ENCODE assay signal across 9 mouse cellular contexts in the genomic region with DNA sequence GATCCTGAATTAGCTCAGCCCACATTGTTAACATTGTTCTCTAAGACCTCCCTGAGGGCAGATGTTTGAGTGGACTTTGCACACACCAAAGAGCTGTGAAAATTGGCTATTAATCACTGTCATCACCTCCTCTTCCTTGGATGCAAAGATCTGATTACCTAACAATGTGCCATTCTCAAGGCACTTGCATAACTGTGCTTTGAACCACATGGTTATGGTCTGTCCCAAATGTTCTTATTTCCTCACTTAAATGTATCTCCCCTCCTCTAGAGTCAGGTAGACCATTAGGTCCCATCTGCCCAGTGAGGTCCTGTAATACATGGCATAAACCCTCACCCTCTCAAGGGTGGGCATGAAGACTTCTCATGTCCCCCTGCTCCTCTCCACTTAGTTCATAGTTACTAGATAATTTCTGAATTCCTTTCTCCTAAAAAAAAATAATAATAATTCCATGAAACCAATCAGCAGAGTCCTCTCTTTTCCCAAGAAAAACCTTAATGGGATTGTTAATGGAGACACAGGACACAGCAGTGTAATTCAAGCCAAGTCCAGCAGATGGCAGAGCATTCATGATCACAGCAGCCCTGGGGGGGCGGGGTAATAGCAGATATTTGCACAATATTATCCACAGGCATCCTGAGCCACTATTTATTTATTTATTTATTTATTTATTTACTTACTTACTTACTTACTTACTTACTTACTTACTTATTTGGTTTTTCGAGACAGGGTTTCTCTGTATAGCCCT. TPM values are rescaled to one million over a fixed set of nuclear protein-coding genes. Genes with fewer than 3 reads are reported as not detected.
DNase-seq lines count a peak whose midpoint lies in the region; ATAC-seq and TF ChIP-seq lines count a peak whose summit lies in the region.
"Had no signal": no experiment of that assay in that cellular context is flagged by ENCODE, and none has a peak within 500 bp of the region (broad histone marks: within the 10 kb centered on the region; RNA-seq: fewer than 3 reads in every experiment).

No protein-coding gene starts in this region.

- no peak overlapping the region for H3K27ac ChIP-seq in neural tube, embryonic 15.5 days (replicated peaks)
- H3K27ac ChIP-seq in embryonic facial prominence, embryonic 14.5 days (replicated peaks; ENCODE audit: low read depth, low read length), result no peak overlapping the region
- H3K27ac ChIP-seq in left cerebral cortex, adult 2 months, result no peak overlapping the region
- H3K27ac ChIP-seq in neural tube, embryonic 11.5 days (ENCODE audit: low read depth, low read length), result no peak overlapping the region
- H3K27ac ChIP-seq: neural tube, embryonic 12.5 days had no signal

- intact Hi-C loops in left cerebral cortex, adult 2 months (cut with DNase I), result loop anchor here (5.0 kb wide), 1 partner anchor 179 kb away; no protein-coding TSS in a partner anchor

- no peak overlapping the region for H3K9ac ChIP-seq in neural tube, embryonic 15.5 days (replicated peaks)
- no peak overlapping the region for H3K9ac ChIP-seq in embryonic facial prominence, embryonic 14.5 days (ENCODE audit: low read depth, low read length)
- H3K9ac ChIP-seq in neural tube, embryonic 11.5 days (ENCODE audit: low read length), result no peak overlapping the region
- H3K9ac ChIP-seq: neural tube, embryonic 12.5 days had no signal

- DNase-seq in neural tube, embryonic 10.5 days (ENCODE audit: extremely low spot score, low spot score), result peak; percentile 47
- DNase-seq in adrenal gland, postnatal 25 days, result peak; percentile 75
- peak; percentile 74 for DNase-seq in embryonic facial prominence, embryonic 14.5 days (ENCODE audit: low spot score)
- DNase-seq in left cerebral cortex, adult 2 months (ENCODE audit: extremely low spot score in 1 of 2, low spot score in 2 of 2), result peak; percentile 62 to 69
- DNase-seq in neural tube, embryonic 11.5 days (ENCODE audit: low spot score), result peak; percentile 67
- peak; percentile 54 for DNase-seq in thymus, postnatal 14 days

- H3K4me2 ChIP-seq in neural tube, embryonic 15.5 days, result no peak overlapping the region
- H3K4me2 ChIP-seq in embryonic facial prominence, embryonic 14.5 days (ENCODE audit: low read depth, low read length), result no peak overlapping the region
- H3K4me2 ChIP-seq in neural tube, embryonic 11.5 days (ENCODE audit: low read depth), result no peak overlapping the region
- H3K4me2 ChIP-seq: neural tube, embryonic 12.5 days had no signal

- peak; percentile 79 for TF ChIP-seq CTCF in left cerebral cortex, adult 2 months (IDR thresholded peaks at IDR 0.05)

- no peak overlapping the region for H3K4me3 ChIP-seq in neural tube, embryonic 15.5 days (replicated peaks)
- no peak overlapping the region for H3K4me3 ChIP-seq in embryonic facial prominence, embryonic 14.5 days (ENCODE audit: low read depth, low read length)
- no peak overlapping the region for H3K4me3 ChIP-seq in left cerebral cortex, adult 2 months
- no peak overlapping the region for H3K4me3 ChIP-seq in neural tube, embryonic 11.5 days (ENCODE audit: low read depth, low read length)
- H3K4me3 ChIP-seq: neural tube, embryonic 12.5 days had no signal

- peaks cover 4% of the 10 kb centered on the region; the same call in 1 of the 2 replicates for H3K4me1 ChIP-seq in neural tube, embryonic 15.5 days
- no peaks in the 10 kb centered on the region for H3K4me1 ChIP-seq in embryonic facial prominence, embryonic 14.5 days (ENCODE audit: control insufficient read depth, insufficient read depth, low read length)
- H3K4me1 ChIP-seq in neural tube, embryonic 11.5 days (ENCODE audit: control insufficient read depth, insufficient read depth, low read length), result 0 out of 2 replicates have a peak, but pooled peaks cover 2% of the 10 kb centered on the region
- H3K4me1 ChIP-seq: neural tube, embryonic 12.5 days had no signal

- 58% methylated on average over 2 of the region's 2 CpGs for WGBS in neural tube, embryonic 15.5 days
- WGBS in embryonic facial prominence, embryonic 14.5 days, result 41% methylated on average over 2 of the region's 2 CpGs
- WGBS in neural tube, embryonic 11.5 days, result 48% methylated on average over 2 of the region's 2 CpGs

- no peak for ATAC-seq in neural tube, embryonic 15.5 days (ENCODE audit: low FRiP score)
- ATAC-seq in embryonic facial prominence, embryonic 14.5 days (ENCODE audit: low read depth), result 0 out of 2 replicates have a peak, but pooled peaks have one; percentile 30
- ATAC-seq in inflammation-experienced regulatory T-cells, adult 6 months, result peak; percentile 69
- ATAC-seq in neural tube, embryonic 11.5 days (ENCODE audit: insufficient read depth, low FRiP score, low TSS enrichment), result peak; percentile 38; the same call in 1 of the 2 replicates

- no peaks in the 10 kb centered on the region for H3K27me3 ChIP-seq in neural tube, embryonic 15.5 days (replicated peaks)
- no peaks in the 10 kb centered on the region for H3K27me3 ChIP-seq in embryonic facial prominence, embryonic 14.5 days (replicated peaks; ENCODE audit: control insufficient read depth, insufficient read depth, low read length)
- no peaks in the 10 kb centered on the region for H3K27me3 ChIP-seq in neural tube, embryonic 11.5 days (ENCODE audit: control insufficient read depth, insufficient read depth, low read length)
- H3K27me3 ChIP-seq: neural tube, embryonic 12.5 days had no signal

- H3K9me3 ChIP-seq in neural tube, embryonic 15.5 days (replicated peaks), result no peaks in the 10 kb centered on the region
- H3K9me3 ChIP-seq in embryonic facial prominence, embryonic 14.5 days (ENCODE audit: control insufficient read depth, low read length), result no peaks in the 10 kb centered on the region
- no peaks in the 10 kb centered on the region for H3K9me3 ChIP-seq in neural tube, embryonic 11.5 days (ENCODE audit: control insufficient read depth, low read length)
- H3K9me3 ChIP-seq: neural tube, embryonic 12.5 days had no signal

- H3K36me3 ChIP-seq in neural tube, embryonic 15.5 days, result no peaks in the 10 kb centered on the region
- H3K36me3 ChIP-seq in embryonic facial prominence, embryonic 14.5 days (ENCODE audit: control insufficient read depth, insufficient read depth, low read length), result no peaks in the 10 kb centered on the region
- no peaks in the 10 kb centered on the region for H3K36me3 ChIP-seq in neural tube, embryonic 11.5 days (ENCODE audit: control insufficient read depth, insufficient read depth, low read length)
- H3K36me3 ChIP-seq: neural tube, embryonic 12.5 days had no signal

RNA-seq across cellular contexts. Expression of a gene that starts 17.7 kb away (rescaled TPM):
- 6.9 and 7.7 TPM in 2 replicates for polyA plus RNA-seq in neural tube, embryonic 15.5 days (2015; fragmentation: Nextera tagmentation; extraction: Ambion mirVana)
- total RNA-seq in adrenal gland, postnatal 25 days (2021), result 31.5 and 31.6 TPM in 2 replicates
- polyA plus RNA-seq in embryonic facial prominence, embryonic 14.5 days (2014; fragmentation: Nextera tagmentation; extraction: Ambion mirVana), result 4.6 and 4.7 TPM in 2 replicates
- under 1 TPM; 0.71 to 0.83 (median 0.72) TPM for polyA plus RNA-seq in inflammation-experienced regulatory T-cells, adult 6 months (2017; shearing (Covaris generic))
- 10 to 100 TPM; 66.4 to 78.5 TPM for total RNA-seq in left cerebral cortex, adult 2 months (2021)
- polyA plus RNA-seq in neural tube, embryonic 11.5 days (2014; fragmentation: Nextera tagmentation; extraction: Ambion mirVana), result 3.6 and 3.8 TPM in 2 replicates

RNA-seq across cellular contexts. Expression of a gene that starts 35.2 kb away (rescaled TPM):
- 150 and 152 TPM in 2 replicates for polyA plus RNA-seq in neural tube, embryonic 15.5 days (2015; fragmentation: Nextera tagmentation; extraction: Ambion mirVana)
- total RNA-seq in adrenal gland, postnatal 25 days (2021), result 94.9 and 144 TPM in 2 replicates
- polyA plus RNA-seq in embryonic facial prominence, embryonic 14.5 days (2014; fragmentation: Nextera tagmentation; extraction: Ambion mirVana), result 141 and 158 TPM in 2 replicates
- polyA plus RNA-seq in inflammation-experienced regulatory T-cells, adult 6 months (2017; shearing (Covaris generic)), result 10 to 100 TPM; 48.1 to 89.6 (median 55.2) TPM
- total RNA-seq in left cerebral cortex, adult 2 months (2021), result 10 to 100 TPM; 88.9 to 97.3 TPM
- 235 and 243 TPM in 2 replicates for polyA plus RNA-seq in neural tube, embryonic 11.5 days (2014; fragmentation: Nextera tagmentation; extraction: Ambion mirVana)

RNA-seq across cellular contexts. Expression of a gene that starts 36.1 kb away (rescaled TPM):
- polyA plus RNA-seq in neural tube, embryonic 15.5 days (2015; fragmentation: Nextera tagmentation; extraction: Ambion mirVana), result 72.7 and 77.8 TPM in 2 replicates
- 72.1 and 75.5 TPM in 2 replicates for total RNA-seq in adrenal gland, postnatal 25 days (2021)
- 103 and 107 TPM in 2 replicates for polyA plus RNA-seq in embryonic facial prominence, embryonic 14.5 days (2014; fragmentation: Nextera tagmentation; extraction: Ambion mirVana)
- 10 to 100 TPM; 59.8 to 63.3 (median 61.0) TPM for polyA plus RNA-seq in inflammation-experienced regulatory T-cells, adult 6 months (2017; shearing (Covaris generic))
- 10 to 100 TPM; 35.4 to 40.2 TPM for total RNA-seq in left cerebral cortex, adult 2 months (2021)
- 104 and 105 TPM in 2 replicates for polyA plus RNA-seq in neural tube, embryonic 11.5 days (2014; fragmentation: Nextera tagmentation; extraction: Ambion mirVana)

RNA-seq across cellular contexts. Expression of a gene that starts 49.3 kb away (rescaled TPM):
- 26.0 and 33.7 TPM in 2 replicates for polyA plus RNA-seq in neural tube, embryonic 15.5 days (2015; fragmentation: Nextera tagmentation; extraction: Ambion mirVana)
- 32.4 and 33.4 TPM in 2 replicates for total RNA-seq in adrenal gland, postnatal 25 days (2021)
- polyA plus RNA-seq in embryonic facial prominence, embryonic 14.5 days (2014; fragmentation: Nextera tagmentation; extraction: Ambion mirVana), result 42.0 and 48.5 TPM in 2 replicates
- polyA plus RNA-seq in inflammation-experienced regulatory T-cells, adult 6 months (2017; shearing (Covaris generic)), result 10 to 100 TPM in 2 of 3 experiments, 1 to 10 TPM in 1; 9.9 to 12.9 (median 11.8) TPM
- 10 to 100 TPM; 17.6 to 20.3 TPM for total RNA-seq in left cerebral cortex, adult 2 months (2021)
- 49.4 and 49.7 TPM in 2 replicates for polyA plus RNA-seq in neural tube, embryonic 11.5 days (2014; fragmentation: Nextera tagmentation; extraction: Ambion mirVana)

RNA-seq across cellular contexts. Expression of a gene that starts 50.2 kb away (rescaled TPM):
- 1.1 and 1.4 TPM in 2 replicates for polyA plus RNA-seq in neural tube, embryonic 15.5 days (2015; fragmentation: Nextera tagmentation; extraction: Ambion mirVana)
- total RNA-seq in adrenal gland, postnatal 25 days (2021), result not detected in 2 replicates
- polyA plus RNA-seq in embryonic facial prominence, embryonic 14.5 days (2014; fragmentation: Nextera tagmentation; extraction: Ambion mirVana), result 0.54 and 1.1 TPM in 2 replicates
- polyA plus RNA-seq in inflammation-experienced regulatory T-cells, adult 6 months (2017; shearing (Covaris generic)), result under 1 TPM in 2 of 3 experiments, not detected in 1; 0.34 to 0.68 TPM
- not detected for total RNA-seq in left cerebral cortex, adult 2 months (2021)
- 1.1 and 2.5 TPM in 2 replicates for polyA plus RNA-seq in neural tube, embryonic 11.5 days (2014; fragmentation: Nextera tagmentation; extraction: Ambion mirVana)
